ENCODE assay signal across 8 mouse cellular contexts in genomic region chr6:87101281-87101954, GRCm38 (mm10). TPM values are rescaled to one million over a fixed set of nuclear protein-coding genes. Genes with fewer than 3 reads are reported as not detected.
A peak's percentile ranks its signal among the peaks of the same experiment; 100 is the strongest.
DNase-seq lines count a peak whose midpoint lies in the region; ATAC-seq and TF ChIP-seq lines count a peak whose summit lies in the region.

No protein-coding gene starts in this region.

- peak overlapping the region in 1 of 2 experiments; percentile 18; a peak in 2 of 4 replicates for H3K4me3 ChIP-seq in MEL (ENCODE audit: control insufficient read depth in 1 of 2, insufficient read depth in 1 of 2, low read depth in 2 of 2, low read length in 2 of 2)
- peak overlapping the region; percentile 40 for H3K4me3 ChIP-seq in cerebellum, adult 2 months (replicated peaks; ENCODE audit: insufficient read depth, low read depth, low read length)
- peak overlapping the region; percentile 36 for H3K4me3 ChIP-seq in hindbrain, embryonic 10.5 days
- H3K4me3 ChIP-seq in lung, embryonic 15.5 days, result peak overlapping the region; percentile 21
- H3K4me3 ChIP-seq in thymus, adult 2 months (ENCODE audit: control insufficient read depth, insufficient read depth, low read length), result no peak overlapping the region

- peak; percentile 81 for TF ChIP-seq RAD21 in MEL (IDR thresholded peaks at IDR 0.05; ENCODE audit: low read depth, low read length)

- no peaks in the 10 kb centered on the region for H3K4me1 ChIP-seq in MEL (ENCODE audit: control insufficient read depth in 1 of 2, insufficient read depth in 2 of 2, low read length in 2 of 2)
- H3K4me1 ChIP-seq in cerebellum, adult 2 months (ENCODE audit: control insufficient read depth, insufficient read depth, low read length), result no peaks in the 10 kb centered on the region
- peaks cover 41% of the 10 kb centered on the region for H3K4me1 ChIP-seq in hindbrain, embryonic 10.5 days (replicated peaks)
- H3K4me1 ChIP-seq in lung, embryonic 15.5 days, result peaks cover 41% of the 10 kb centered on the region
- peaks cover 20% of the 10 kb centered on the region for H3K4me1 ChIP-seq in thymus, adult 2 months (replicated peaks; ENCODE audit: control insufficient read depth, insufficient read depth, low read length)

- WGBS in cerebellum, adult 2 months, result 10% methylated on average over 12 of the region's 12 CpGs
- 16% methylated on average over 12 of the region's 12 CpGs for WGBS in hindbrain, embryonic 10.5 days
- WGBS in lung, embryonic 15.5 days, result 10% methylated on average over 12 of the region's 12 CpGs
- WGBS in thymus, adult 2 months, result 10% methylated on average over 12 of the region's 12 CpGs

- no peak overlapping the region for H3K9ac ChIP-seq in MEL (ENCODE audit: control insufficient read depth, low read depth, low read length, poor library complexity, severe bottlenecking)
- peak overlapping the region; percentile 41 for H3K9ac ChIP-seq in lung, embryonic 15.5 days

- TF ChIP-seq POLR2A in MEL (IDR thresholded peaks at IDR 0.05; ENCODE audit: control insufficient read depth in 1 of 2, insufficient read depth in 1 of 2, low read depth in 1 of 2, low read length in 2 of 2, poor library complexity in 1 of 2), result no peak
- no peak for TF ChIP-seq POLR2A in cerebellum, adult 2 months (IDR thresholded peaks at IDR 0.05; ENCODE audit: borderline replicate concordance, insufficient read depth, low read length)
- TF ChIP-seq POLR2A in thymus, adult 2 months (IDR thresholded peaks at IDR 0.05; ENCODE audit: control insufficient read depth, extremely low read depth, insufficient read depth, low read length, poor library complexity), result no peak

- peaks cover 0 to 3% of the 10 kb centered on the region in 2 experiments; a peak in 2 of 4 replicates for H3K36me3 ChIP-seq in MEL (ENCODE audit: control insufficient read depth in 1 of 2, insufficient read depth in 2 of 2, low read length in 2 of 2)
- H3K36me3 ChIP-seq in hindbrain, embryonic 10.5 days, result no peaks in the 10 kb centered on the region
- H3K36me3 ChIP-seq in lung, embryonic 15.5 days, result no peaks in the 10 kb centered on the region
- no peaks in the 10 kb centered on the region for H3K36me3 ChIP-seq in thymus, adult 2 months (ENCODE audit: control insufficient read depth, insufficient read depth, low read length)

- no peak for TF ChIP-seq EP300 in MEL (IDR thresholded peaks at IDR 0.05; ENCODE audit: low read depth in 1 of 2, low read length in 2 of 2)

- peak; percentile 74 to 97 (median 83) for TF ChIP-seq CTCF in MEL (IDR thresholded peaks at IDR 0.05 in 2 of 3, conservative IDR thresholded peaks at IDR 0.05 in 1 of 3; ENCODE audit: control insufficient read depth in 1 of 3, insufficient read depth in 1 of 3, low read depth in 2 of 3, low read length in 3 of 3, poor library complexity in 1 of 3, severe bottlenecking in 1 of 3)
- TF ChIP-seq CTCF in cerebellum, adult 2 months (IDR thresholded peaks at IDR 0.05; ENCODE audit: borderline replicate concordance, insufficient read depth, low read depth, low read length), result peak; percentile 88
- TF ChIP-seq CTCF in thymus, adult 2 months (IDR thresholded peaks at IDR 0.05; ENCODE audit: borderline replicate concordance, control insufficient read depth, extremely low read depth, insufficient read depth, low read length, poor library complexity), result peak; percentile 77; the same call in 1 of the 2 replicates

- H3K9me3 ChIP-seq in MEL (replicated peaks; ENCODE audit: insufficient read depth, low read length), result no peaks in the 10 kb centered on the region
- no peaks in the 10 kb centered on the region for H3K9me3 ChIP-seq in hindbrain, embryonic 10.5 days
- no peaks in the 10 kb centered on the region for H3K9me3 ChIP-seq in lung, embryonic 15.5 days

- H3K27me3 ChIP-seq in MEL (ENCODE audit: control insufficient read depth in 1 of 2, insufficient read depth in 2 of 2, low read length in 2 of 2), result peaks cover 0 to 3% of the 10 kb centered on the region in 2 experiments; a peak in 3 of 4 replicates
- H3K27me3 ChIP-seq in cerebellum, adult 2 months (ENCODE audit: control insufficient read depth, insufficient read depth, low read length), result no peaks in the 10 kb centered on the region
- H3K27me3 ChIP-seq in hindbrain, embryonic 10.5 days (ENCODE audit: insufficient read depth, poor library complexity, severe bottlenecking), result no peaks in the 10 kb centered on the region
- H3K27me3 ChIP-seq in lung, embryonic 15.5 days, result no peaks in the 10 kb centered on the region
- no peaks in the 10 kb centered on the region for H3K27me3 ChIP-seq in thymus, adult 2 months (ENCODE audit: control insufficient read depth, insufficient read depth, low read length)

- DNase-seq in MEL (ENCODE audit: low read depth, low spot score), result peak; percentile 87
- peak; percentile 67 to 79 for DNase-seq in cerebellum, adult 2 months
- DNase-seq in hindbrain, embryonic 10.5 days (ENCODE audit: low spot score), result peak; percentile 82
- DNase-seq in layer of hippocampus, adult 9-10 months (ENCODE audit: low spot score), result peak; percentile 93
- peak; percentile 61 for DNase-seq in ovary, adult 18-20 months (ENCODE audit: low spot score)
- peak; percentile 89 for DNase-seq in thymus, adult 2 months

- peak overlapping the region; percentile 67 for H3K4me2 ChIP-seq in lung, embryonic 15.5 days

- H3K27ac ChIP-seq in MEL (ENCODE audit: control insufficient read depth, low read depth, low read length), result no peak overlapping the region
- no peak overlapping the region for H3K27ac ChIP-seq in cerebellum, adult 2 months (ENCODE audit: insufficient read depth, low read length)
- peak overlapping the region; percentile 72 for H3K27ac ChIP-seq in hindbrain, embryonic 10.5 days
- H3K27ac ChIP-seq in lung, embryonic 15.5 days, result peak overlapping the region; percentile 57; the same call in 1 of the 2 replicates
- no peak overlapping the region for H3K27ac ChIP-seq in thymus, adult 2 months (ENCODE audit: control insufficient read depth, insufficient read depth, low read length)

- ATAC-seq in frontal cortex, adult (ENCODE audit: low TSS enrichment), result peak; percentile 66
- ATAC-seq in lung, embryonic 15.5 days (ENCODE audit: borderline replicate concordance, extremely low read depth, low FRiP score, low TSS enrichment), result peak; percentile 47; the same call in 1 of the 2 replicates

- no peaks in the 10 kb centered on the region; the same call in 1 of the 2 replicates for H3K79me2 ChIP-seq in MEL (ENCODE audit: control insufficient read depth, insufficient read depth, low read length, poor library complexity)

TF ChIP-seq in MEL, 35 proteins besides CTCF, POLR2A, EP300 and RAD21:
- TF ChIP-seq HCFC1 (IDR thresholded peaks at IDR 0.05; ENCODE audit: low read depth, low read length), result no peak
- peak; percentile 64 for TF ChIP-seq ZC3H11A (IDR thresholded peaks at IDR 0.05; ENCODE audit: low read depth, low read length)
- peak; percentile 50; the same call in 1 of the 2 replicates for TF ChIP-seq ZNF384 (IDR thresholded peaks at IDR 0.05; ENCODE audit: low read depth, low read length)
- TF ChIP-seq SMC3 (IDR thresholded peaks at IDR 0.05; ENCODE audit: low read depth, low read length), result peak; percentile 87

RNA-seq across cellular contexts. Expression of gene D6Ertd527e, which starts 3.1 kb away (rescaled TPM):
- not detected in 2 replicates for total RNA-seq in MEL (2012; rRNA removed)
- under 1 TPM in 1 of 2 experiments, not detected in 1; 0.06 TPM for polyA plus RNA-seq in MEL (2012; ENCODE audit: insufficient read depth in 1 of 2, insufficient read length in 2 of 2, low read depth in 1 of 2, low replicate concordance in 2 of 2, missing spikeins in 1 of 2)
- 0.21 and 0.38 TPM in 2 replicates for polyA plus RNA-seq in cerebellum, adult 2 months (2012; rRNA removed)
- 0.07 and 0.25 TPM in 2 replicates for polyA plus RNA-seq in hindbrain, embryonic 10.5 days (2016; fragmentation: Nextera tagmentation; extraction: Ambion mirVana)
- 0.36 and 0.42 TPM in 2 replicates for polyA plus RNA-seq in lung, embryonic 15.5 days (2015; fragmentation: Nextera tagmentation; extraction: Ambion mirVana)
- polyA plus RNA-seq in thymus, adult 2 months (2012; rRNA removed), result 1.1 and 1.4 TPM in 2 replicates

RNA-seq across cellular contexts. Expression of gene Gfpt1, which starts 58.8 kb away (rescaled TPM):
- total RNA-seq in MEL (2012; rRNA removed), result 29.6 and 34.4 TPM in 2 replicates
- 10 to 100 TPM; 33.5 to 69.3 TPM for polyA plus RNA-seq in MEL (2012; ENCODE audit: insufficient read depth in 1 of 2, insufficient read length in 2 of 2, low read depth in 1 of 2, low replicate concordance in 2 of 2, missing spikeins in 1 of 2)
- 26.4 and 28.7 TPM in 2 replicates for polyA plus RNA-seq in cerebellum, adult 2 months (2012; rRNA removed)
- polyA plus RNA-seq in hindbrain, embryonic 10.5 days (2016; fragmentation: Nextera tagmentation; extraction: Ambion mirVana), result 11.4 and 15.0 TPM in 2 replicates
- polyA plus RNA-seq in lung, embryonic 15.5 days (2015; fragmentation: Nextera tagmentation; extraction: Ambion mirVana), result 20.5 and 20.9 TPM in 2 replicates
- polyA plus RNA-seq in thymus, adult 2 months (2012; rRNA removed), result 12.6 and 13.5 TPM in 2 replicates

Comparison
In these comparisons a context has a peak if more than half of its experiments do, and no peak if none do; other contexts are left out.
1. H3K27ac ChIP-seq: peak in hindbrain, embryonic 10.5 days (single experiment) and lung, embryonic 15.5 days (single experiment); none in MEL (single experiment), cerebellum, adult 2 months (single experiment) and thymus, adult 2 months (single experiment).
2. Peak in every context shown above with its lines, with median percentiles within 50 percentile points of each other: DNase-seq and CTCF ChIP-seq.